Mouse (Mus musculus) bone marrow, adult 2 months (tissue): ENCODE data around the gene Cfd. TPM values are rescaled to one million over a fixed set of nuclear protein-coding genes. Genes with fewer than 3 reads are reported as not detected.

Source experiments
- H3K27ac ChIP-seq: fragments of 200-500 bp; 2 replicates; pipeline ENCODE4 v1.5.1; 2012; ENCODE audit warnings: low read depth, mild to moderate bottlenecking, control low read depth, inconsistent platforms, low read length; ENCODE audit not compliant: control insufficient read depth, poor library complexity, insufficient read depth
- H3K4me1 ChIP-seq: fragments of 200-500 bp; 2 replicates; pipeline ENCODE4 v1.6.1; 2011; ENCODE audit warnings: low read length; ENCODE audit not compliant: control insufficient read depth, insufficient read depth
- H3K4me3 ChIP-seq: fragments of 200-500 bp; replicated peaks from 2 replicates; pipeline ENCODE3; 2011; ENCODE audit warnings: mild to moderate bottlenecking, low read depth, low read length, control low read depth; ENCODE audit not compliant: control insufficient read depth
- CTCF ChIP-seq: fragments of 200-500 bp; IDR thresholded peaks from 2 replicates; pipeline ENCODE4 v1.5.1; 2011; ENCODE audit warnings: low read length, control low read depth; ENCODE audit not compliant: control insufficient read depth, insufficient read depth
- POLR2A ChIP-seq: fragments of 200-500 bp; IDR thresholded peaks from 2 replicates; pipeline ENCODE4 v1.6.1; 2011; ENCODE audit warnings: low read depth, mild to moderate bottlenecking, control low read depth, low read length, borderline replicate concordance; ENCODE audit not compliant: control insufficient read depth
- WGBS: fragments of 180-500 bp; shearing (Covaris S2); methylation state at CpG from one replicate; pipeline ENCODE4 v1.1.7; 2018; 5-methylcytosine and 5-hydroxymethylcytosine counted together
- polyA plus RNA-seq: library from polyadenylated mRNA; stranded (reverse); fragments of >200 nt; gene quantifications from 2 replicates; pipeline ENCODE4 v1.2.4, GENCODE M21; 2011; ENCODE audit warnings: low replicate concordance; ENCODE audit not compliant: missing spikeins, insufficient read depth, insufficient read length

Gene Cfd
- polyA plus RNA-seq, 1 experiment = not detected

DNA sequence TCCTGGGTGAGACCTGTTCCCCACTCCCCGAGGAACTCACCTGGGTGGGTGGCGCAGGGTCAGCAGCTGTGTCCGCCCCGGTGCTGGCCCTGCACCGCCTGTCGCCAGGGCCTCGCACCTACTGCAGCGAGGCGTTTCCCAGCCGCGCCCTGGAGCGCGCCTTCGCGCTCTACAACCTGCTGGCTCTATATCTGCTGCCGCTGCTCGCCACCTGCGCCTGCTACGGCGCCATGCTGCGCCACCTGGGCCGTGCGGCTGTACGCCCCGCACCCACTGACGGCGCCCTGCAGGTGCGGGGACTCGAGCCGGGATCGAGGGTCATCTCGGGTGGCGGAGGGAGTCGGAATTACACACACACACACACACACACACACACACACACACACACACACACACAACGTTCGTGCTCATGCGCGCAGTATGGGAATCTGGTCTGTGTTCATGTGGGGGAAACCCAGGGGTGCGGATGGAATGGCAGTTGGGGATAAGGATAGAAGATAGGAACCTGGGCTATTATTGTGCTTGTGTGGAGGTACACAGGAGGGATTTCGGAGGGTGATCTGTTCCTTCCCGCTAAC lies 30.4 kb downstream of the Cfd start, which contains the start of gene R3hdm4:
Gene R3hdm4, minus strand, starts transcription at position 251 of the 578 bp plus-strand sequence.
- peaks cover 3% of the 10 kb centered on the region; the same call in 1 of the 2 replicates for H3K4me1 ChIP-seq
- H3K4me3 ChIP-seq = no peak within 1 kb of the TSS
- no peak for TF ChIP-seq CTCF
- no peak for TF ChIP-seq POLR2A
- no peak within 1 kb of the TSS for H3K27ac ChIP-seq
- 14% methylated on average over 41 of the region's 41 CpGs for WGBS

GRCm38 (mm10) chr10:79921572-79921971 lies 30.9 kb downstream of the Cfd start:
- 23% methylated on average over 34 of the region's 34 CpGs for WGBS
- no peak for TF ChIP-seq POLR2A
- no peak for TF ChIP-seq CTCF
- Histone ChIP-seq H3K4me3 (no peak overlapping the region), H3K4me1 (peaks cover 3% of the 10 kb centered on the region; the same call in 1 of the 2 replicates), H3K27ac (no peak overlapping the region)

- TF ChIP-seq CTCF = peak; percentile 99
- TF ChIP-seq POLR2A = peak; percentile 12; the same call in 1 of the 2 replicates
- WGBS = 21% methylated on average over 29 of the region's 29 CpGs
- H3K4me3 ChIP-seq = no peak overlapping the region
- peaks cover 3% of the 10 kb centered on the region; the same call in 1 of the 2 replicates for H3K4me1 ChIP-seq
- no peak overlapping the region for H3K27ac ChIP-seq
Measured at GRCm38 (mm10) chr10:79924998-79925784, 34.5 kb downstream of the Cfd start.

DNA sequence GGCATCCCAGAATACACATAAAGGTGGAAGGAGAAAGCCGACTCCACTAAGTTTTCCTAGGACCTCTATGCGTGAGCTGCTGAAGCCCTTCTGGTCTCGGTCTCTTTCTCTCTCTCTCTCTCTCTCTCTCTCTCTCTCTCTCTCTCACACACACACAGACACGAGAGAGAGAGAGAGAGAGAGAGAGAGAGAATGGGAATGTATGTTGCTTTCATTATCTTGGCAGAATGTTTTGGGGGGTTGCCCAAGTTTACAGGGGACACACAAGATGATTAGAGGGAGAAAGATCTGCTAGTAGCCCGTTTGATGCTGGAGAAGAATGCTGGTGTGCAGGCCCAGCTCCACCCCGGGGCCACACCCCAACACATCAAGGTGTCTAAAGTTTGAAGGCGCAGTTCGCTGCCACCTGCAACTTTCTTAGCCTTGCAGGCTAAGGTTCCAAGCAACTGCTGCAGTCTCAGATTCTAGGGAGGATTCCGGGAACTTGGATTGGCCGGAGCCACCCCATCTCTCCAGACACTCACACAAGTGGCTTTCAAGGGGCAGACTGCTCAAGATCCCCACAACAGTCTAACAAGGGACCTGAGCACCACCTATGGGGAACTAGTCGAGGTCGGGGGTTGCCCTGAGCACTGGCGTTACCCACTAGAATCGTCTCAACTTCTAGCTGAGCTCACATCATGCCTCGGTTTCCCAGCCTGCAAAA lies 35.3 kb downstream of the Cfd start:
- Histone ChIP-seq H3K27ac (peak overlapping the region; percentile 89), H3K4me3 (peak overlapping the region; percentile 82), H3K4me1 (peaks cover 1% of the 10 kb centered on the region; the same call in 1 of the 2 replicates)
- TF ChIP-seq CTCF = no peak
- no peak for TF ChIP-seq POLR2A
- 5% methylated on average over 15 of the region's 15 CpGs for WGBS

DNA sequence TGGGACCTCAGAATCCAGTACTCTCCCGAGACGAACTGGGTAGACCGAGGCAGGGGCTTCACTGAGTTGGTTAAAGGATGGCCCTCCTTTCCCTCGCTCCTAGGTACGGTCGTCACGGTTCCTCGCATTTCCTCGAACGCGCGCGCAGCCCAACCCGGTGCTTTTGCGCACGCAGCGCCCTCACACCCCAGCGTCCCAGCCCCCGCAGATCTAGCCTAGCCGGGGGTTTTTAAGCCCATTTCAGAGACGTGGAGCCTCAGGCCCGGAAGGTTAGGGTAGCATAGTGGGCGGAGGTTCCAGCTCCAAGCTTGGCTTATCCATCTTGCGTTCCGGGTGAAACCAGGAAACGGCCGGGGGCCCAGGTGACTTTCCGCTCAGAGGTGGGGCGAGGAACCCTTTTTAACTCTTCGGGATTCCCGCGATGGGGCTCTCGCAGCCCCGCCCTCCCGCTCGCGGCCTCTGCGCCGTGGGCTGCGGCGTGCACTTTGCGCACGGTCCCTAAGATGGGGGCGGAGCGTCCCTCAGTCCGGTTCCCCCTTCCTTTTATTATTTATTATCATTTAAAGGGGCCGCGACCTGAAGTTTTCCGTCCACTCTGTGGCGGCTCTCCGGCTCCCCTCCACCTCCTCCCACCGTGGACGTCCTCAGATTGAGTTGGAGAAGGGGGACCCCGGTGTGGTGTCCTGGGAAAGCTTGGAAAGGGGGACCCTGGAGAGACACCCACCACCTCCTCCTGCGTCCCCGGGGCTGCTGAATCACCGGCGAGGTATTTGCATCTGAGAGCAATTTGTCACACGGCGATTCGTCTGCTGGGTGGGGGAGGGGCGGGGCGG lies 36.1 kb downstream of the Cfd start, which contains the start of gene Arid3a:
Gene Arid3a, plus strand, starts transcription at position 553 of the 833 bp plus-strand sequence.
- TF ChIP-seq CTCF (no peak), POLR2A (no peak; the same call in 1 of the 2 replicates)
- Histone ChIP-seq H3K27ac (peak within 1 kb of the TSS; percentile 89), H3K4me1 (peaks cover 1% of the 10 kb centered on the region; the same call in 1 of the 2 replicates), H3K4me3 (peak within 1 kb of the TSS; percentile 82)
- under 1% methylated on average over 63 of the region's 63 CpGs for WGBS

DNA sequence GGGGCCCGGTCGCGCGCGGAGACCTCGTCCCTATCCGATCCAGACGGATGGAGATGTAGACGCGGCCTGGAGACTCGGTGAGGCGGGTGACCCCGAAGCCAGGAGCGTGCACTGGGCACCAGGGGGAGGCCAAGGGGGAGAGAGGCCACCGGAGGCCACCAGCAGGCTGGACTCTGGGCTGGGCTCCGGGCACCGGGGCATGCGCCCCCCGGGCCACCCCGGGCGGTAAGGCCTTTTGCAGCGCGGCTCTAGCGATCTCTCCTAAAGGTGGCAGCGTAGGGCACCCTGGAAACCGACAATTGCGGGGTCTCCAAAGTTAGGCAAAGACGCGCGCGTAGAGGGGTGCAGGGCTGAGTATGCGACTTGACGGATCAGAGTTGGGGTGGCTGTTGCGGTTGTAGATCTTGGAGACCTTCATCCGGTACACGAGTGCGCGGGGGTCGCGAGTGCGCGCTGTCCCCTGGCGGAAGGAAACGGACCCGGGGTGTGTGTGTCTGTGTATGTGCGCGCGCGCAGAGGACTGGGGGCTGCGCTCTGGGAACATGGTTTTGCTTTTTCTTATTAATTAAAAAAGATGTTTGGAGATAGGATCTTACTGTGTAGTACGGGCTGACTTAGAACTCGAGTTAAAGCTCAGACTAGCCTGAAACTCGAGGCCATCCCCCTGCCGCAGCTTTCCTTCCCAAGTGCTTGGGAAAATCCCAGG lies 36.8 kb downstream of the Cfd start:
- under 1% methylated on average over 54 of the region's 54 CpGs for WGBS
- H3K4me1 ChIP-seq = peaks cover 1% of the 10 kb centered on the region; the same call in 1 of the 2 replicates
- TF ChIP-seq CTCF (no peak), POLR2A (peak; percentile 5; the same call in 1 of the 2 replicates)

More for the DNA sequence above, 36.8 kb downstream of the Cfd start:
- Histone ChIP-seq H3K27ac (peak overlapping the region; percentile 89), H3K4me3 (peak overlapping the region; percentile 82)
